In genomic region chr16:7005478-7005877, GRCm38 (mm10) we compare ENCODE assay signal across 9 mouse cellular contexts.
A peak's percentile ranks its signal among the peaks of the same experiment; 100 is the strongest.
DNase-seq lines count a peak whose midpoint lies in the region; ATAC-seq lines count a peak whose summit lies in the region.
"Had no signal": no experiment of that assay in that cellular context is flagged by ENCODE, and none has a peak within 500 bp of the region (broad histone marks: within the 10 kb centered on the region; RNA-seq: fewer than 3 reads in every experiment).

No protein-coding gene starts in this region.

- H3K36me3 ChIP-seq in heart, embryonic 12.5 days = no peaks in the 10 kb centered on the region
- H3K36me3 ChIP-seq: midbrain, embryonic 12.5 days had no signal

- DNase-seq in heart, postnatal 10 days = peak; percentile 20 to 40
- peak; percentile 61 for DNase-seq in 3T3-L1 (ENCODE audit: low read depth, low spot score)
- peak; percentile 68 for DNase-seq in ZHBTc4 (ENCODE audit: low read depth, low spot score)
- DNase-seq in embryo, embryonic 11 days = peak; percentile 47
- peak; percentile 54 to 64 for DNase-seq in kidney, postnatal 4 days

- H3K27me3 ChIP-seq in heart, embryonic 12.5 days (replicated peaks) = no peaks in the 10 kb centered on the region
- H3K27me3 ChIP-seq: midbrain, embryonic 12.5 days had no signal

- ATAC-seq in heart, embryonic 12.5 days (ENCODE audit: insufficient number of reproducible peaks, low FRiP score) = no peak
- peak; percentile 66 for ATAC-seq in megakaryocyte progenitor cell, adult 5-6 weeks (replicated peaks; ENCODE audit: poor library complexity)
- ATAC-seq in activated CD4-positive, CD25-positive, alpha-beta regulatory T cell, adult 4 months = no peak

- H3K4me3 ChIP-seq in heart, embryonic 12.5 days = no peak overlapping the region
- H3K4me3 ChIP-seq: midbrain, embryonic 12.5 days had no signal

- intact Hi-C loops in heart, postnatal 10 days (cut with DNase I) = no loop called here

- H3K9me3 ChIP-seq in heart, embryonic 12.5 days (replicated peaks) = no peaks in the 10 kb centered on the region
- H3K9me3 ChIP-seq: midbrain, embryonic 12.5 days had no signal

- WGBS in heart, embryonic 12.5 days = 16% methylated on average over 3 of the region's 3 CpGs

- no peak overlapping the region for H3K9ac ChIP-seq in heart, embryonic 12.5 days
- H3K9ac ChIP-seq: midbrain, embryonic 12.5 days had no signal

- no peak overlapping the region for H3K4me2 ChIP-seq in heart, embryonic 12.5 days
- H3K4me2 ChIP-seq: midbrain, embryonic 12.5 days had no signal

- no peaks in the 10 kb centered on the region for H3K4me1 ChIP-seq in heart, embryonic 12.5 days (replicated peaks)
- H3K4me1 ChIP-seq: midbrain, embryonic 12.5 days had no signal

- H3K27ac ChIP-seq in heart, embryonic 12.5 days (ENCODE audit: poor library complexity, severe bottlenecking) = no peak overlapping the region
- H3K27ac ChIP-seq: midbrain, embryonic 12.5 days had no signal
